Mouse (Mus musculus) embryonic fibroblast, embryonic 13.5 days (primary cell): ENCODE data around the gene Krt17.

Experiments used
- CTCF ChIP-seq: IDR thresholded peaks from 2 replicates; pipeline ENCODE4 v1.5.1; 2011; ENCODE audit warnings: mild to moderate bottlenecking, control low read depth, low read length, moderate library complexity, borderline replicate concordance; ENCODE audit not compliant: insufficient read depth
- POLR2A ChIP-seq: IDR thresholded peaks from 2 replicates; pipeline ENCODE4 v1.6.1; 2011; ENCODE audit warnings: low read depth, mild to moderate bottlenecking, control low read depth, low read length, moderate library complexity

DNA sequence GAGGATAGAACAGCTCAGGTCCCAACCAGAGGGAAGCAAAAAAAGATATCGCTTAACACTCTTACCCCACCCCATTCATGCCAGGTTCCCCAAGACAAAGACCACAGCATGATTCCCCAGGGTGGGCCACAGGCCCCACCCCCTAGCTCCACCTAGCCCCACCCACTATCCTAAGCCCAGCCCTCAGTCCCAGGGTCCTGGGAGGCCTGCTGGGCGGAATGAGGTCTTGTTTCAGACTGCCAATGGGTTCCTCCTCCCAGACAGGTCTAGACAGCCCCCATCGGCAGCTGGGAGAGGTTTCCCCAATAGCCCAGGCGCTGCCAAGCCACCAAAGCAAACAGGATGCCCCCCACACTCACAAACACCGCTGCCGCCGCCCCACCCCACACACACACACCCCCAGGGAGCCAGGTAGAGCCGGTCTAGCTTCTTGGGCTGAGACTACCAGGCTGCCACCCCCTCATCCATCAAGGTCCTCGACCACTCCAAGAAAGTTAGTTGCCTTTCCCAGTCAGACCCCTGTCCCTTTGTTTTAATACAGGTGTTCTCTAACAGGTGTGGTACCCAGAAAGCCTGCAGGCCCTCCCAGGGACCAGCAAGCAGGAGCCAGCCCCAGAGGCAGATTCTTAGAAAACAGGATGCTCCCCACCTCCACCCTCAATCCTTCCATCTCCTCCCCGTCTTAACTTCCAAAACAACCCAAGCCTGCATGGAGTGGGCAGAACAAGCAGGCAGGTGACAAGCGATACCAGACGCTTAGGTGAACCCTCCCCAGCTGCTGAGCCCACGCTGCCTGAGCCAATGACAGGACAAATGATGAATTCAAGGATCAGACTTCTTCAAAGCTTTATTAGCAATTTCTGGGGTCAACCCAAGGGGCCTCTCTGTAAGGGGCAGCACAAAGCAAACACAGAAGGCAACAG, 1.5 kb upstream of the Krt17 start:
- TF ChIP-seq CTCF = no peak
- TF ChIP-seq POLR2A = no peak
